Mouse (Mus musculus): ENCODE data around the gene Cpox. TPM values are rescaled to one million over a fixed set of nuclear protein-coding genes. Genes with fewer than 3 reads are reported as not detected.
"Not testable (repeated sequence)": the region's sequence is repeated elsewhere in the genome, so short reads cannot be mapped to it uniquely, and the experiment has no call there.

Cpox gene
- total RNA-seq, 1 experiment from 2014 or later = 38.5 TPM

DNA sequence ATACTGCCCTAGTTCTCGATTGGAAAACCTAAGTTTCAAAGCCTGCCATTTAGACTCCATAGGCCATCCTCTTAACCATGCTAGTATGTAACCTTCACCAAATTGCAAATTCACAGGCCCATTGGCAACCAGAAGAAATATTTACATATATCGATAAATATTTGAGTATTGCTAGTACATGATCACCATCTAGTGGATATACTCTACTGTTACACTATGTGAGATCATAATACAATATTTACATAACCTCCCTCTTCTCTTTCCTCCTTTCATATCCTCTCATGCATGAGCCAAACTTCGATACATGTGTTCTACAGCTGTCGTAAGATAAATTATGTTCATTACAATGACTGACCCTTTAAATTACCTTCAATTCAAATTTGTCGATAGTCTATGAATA lies 7.1 kb upstream of the Cpox start:
- ATAC-seq (replicated peaks in 1 of 2; ENCODE audit: insufficient read depth in 1 of 2, low FRiP score in 2 of 2, low TSS enrichment in 1 of 2, low read depth in 1 of 2, poor library complexity in 2 of 2, severe bottlenecking in 2 of 2) = peak; percentile 75 to 86

DNA sequence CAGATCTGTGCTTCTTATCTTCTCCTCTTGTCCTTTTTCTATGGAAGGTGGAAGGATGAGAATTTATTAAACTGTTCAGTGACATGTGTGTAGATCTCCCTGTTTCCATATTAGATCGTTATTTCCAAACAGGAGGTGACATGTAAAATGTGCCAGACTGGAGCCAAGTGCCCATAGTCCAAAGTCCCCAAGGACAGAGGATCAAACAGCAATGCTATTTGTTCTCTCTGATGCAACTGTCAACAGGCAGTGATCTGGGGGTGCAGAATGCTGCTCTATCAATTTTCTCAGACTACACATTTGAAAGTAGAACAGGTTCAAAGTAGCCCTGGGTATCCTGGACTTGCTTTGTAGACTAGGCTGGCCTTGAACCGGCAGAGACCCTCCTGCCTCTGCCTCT lies 6.3 kb upstream of the Cpox start:
- no peak for ATAC-seq (replicated peaks in 1 of 2; ENCODE audit: insufficient read depth in 1 of 2, low FRiP score in 2 of 2, low TSS enrichment in 1 of 2, low read depth in 1 of 2, poor library complexity in 2 of 2, severe bottlenecking in 2 of 2)

DNA sequence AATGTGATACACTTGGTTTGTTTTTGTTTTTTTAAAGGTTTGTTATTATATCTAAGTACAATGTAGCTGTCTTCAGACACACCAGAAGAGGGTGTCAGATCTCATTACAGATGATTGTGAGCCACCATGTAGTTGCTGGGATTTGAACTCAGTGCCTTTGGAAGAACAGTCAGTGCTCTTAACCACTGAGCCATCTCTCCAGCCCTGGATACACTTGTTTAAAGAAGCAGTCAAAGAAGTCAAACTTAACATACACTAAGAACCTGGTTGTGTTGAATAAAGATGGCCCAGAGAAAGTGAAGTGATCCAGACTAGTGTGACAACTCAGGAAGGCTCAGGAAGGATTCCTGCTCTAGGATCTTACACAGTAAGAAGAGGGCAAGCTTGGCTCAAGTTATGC lies 5.0 kb upstream of the Cpox start:
- ATAC-seq (replicated peaks in 1 of 2; ENCODE audit: insufficient read depth in 1 of 2, low FRiP score in 2 of 2, low TSS enrichment in 1 of 2, low read depth in 1 of 2, poor library complexity in 2 of 2, severe bottlenecking in 2 of 2) = not testable (repeated sequence)

DNA sequence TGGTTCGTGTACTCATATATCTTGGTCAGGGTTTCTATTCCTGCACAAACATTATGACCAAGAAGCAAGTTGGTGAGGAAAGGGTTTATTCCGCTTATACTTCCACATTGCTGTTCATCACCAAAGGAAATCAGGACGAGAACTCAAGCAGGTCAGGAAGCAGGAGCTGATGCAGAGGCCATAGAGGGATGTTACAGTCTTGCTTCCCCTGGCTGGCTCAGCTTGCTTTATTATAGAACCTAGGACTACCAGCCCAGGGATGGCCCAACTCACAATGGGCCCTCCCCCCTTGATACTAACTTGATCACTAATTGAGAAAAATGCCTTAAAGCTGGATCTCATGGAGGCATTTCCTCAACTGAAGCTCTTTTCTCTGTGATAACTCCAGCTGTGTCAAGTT lies 3.4 kb upstream of the Cpox start:
- ATAC-seq (replicated peaks in 1 of 2; ENCODE audit: insufficient read depth in 1 of 2, low FRiP score in 2 of 2, low TSS enrichment in 1 of 2, low read depth in 1 of 2, poor library complexity in 2 of 2, severe bottlenecking in 2 of 2) = not testable (repeated sequence)

DNA sequence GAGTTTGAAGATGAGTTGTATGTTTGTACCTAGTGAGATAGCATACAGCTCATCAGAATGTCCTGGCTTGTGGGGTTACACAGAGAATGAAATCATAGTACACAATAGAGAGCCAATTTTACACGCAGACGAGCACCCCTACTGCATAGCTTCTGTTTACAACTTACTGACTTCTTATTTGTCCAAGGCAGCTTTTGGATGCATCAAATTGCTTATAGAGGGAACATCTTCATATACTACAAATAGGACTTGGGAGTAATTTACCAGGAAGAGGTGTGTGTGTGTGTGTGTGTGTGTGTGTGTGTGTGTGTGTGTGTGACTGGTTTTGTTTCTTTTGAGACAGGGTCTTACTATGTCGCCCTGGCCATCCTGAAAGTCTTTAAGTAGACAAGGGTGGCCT lies 1.5 kb upstream of the Cpox start:
- ATAC-seq (replicated peaks in 1 of 2; ENCODE audit: insufficient read depth in 1 of 2, low FRiP score in 2 of 2, low TSS enrichment in 1 of 2, low read depth in 1 of 2, poor library complexity in 2 of 2, severe bottlenecking in 2 of 2) = no peak

DNA sequence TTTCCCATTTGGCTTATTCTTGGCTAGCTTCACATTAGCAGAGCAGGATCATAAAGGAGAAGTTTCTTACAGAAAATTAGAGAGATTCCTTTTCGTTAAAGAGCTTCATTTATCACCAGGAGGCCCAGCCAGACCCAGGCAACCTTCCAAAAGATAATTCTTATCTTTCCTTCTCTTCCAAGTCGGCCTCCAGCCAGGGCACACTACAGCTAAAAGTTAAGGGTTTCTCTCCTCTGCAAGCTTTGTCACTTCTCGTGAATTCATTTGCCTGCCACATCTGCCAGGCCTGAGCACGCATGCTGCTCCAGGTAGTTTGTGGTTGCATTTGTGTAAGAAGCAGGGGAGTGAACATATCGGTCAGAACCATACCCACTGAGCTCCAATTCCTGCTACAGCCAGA lies 828 bp upstream of the Cpox start:
- ATAC-seq (replicated peaks in 1 of 2; ENCODE audit: insufficient read depth in 1 of 2, low FRiP score in 2 of 2, low TSS enrichment in 1 of 2, low read depth in 1 of 2, poor library complexity in 2 of 2, severe bottlenecking in 2 of 2) = no peak

DNA sequence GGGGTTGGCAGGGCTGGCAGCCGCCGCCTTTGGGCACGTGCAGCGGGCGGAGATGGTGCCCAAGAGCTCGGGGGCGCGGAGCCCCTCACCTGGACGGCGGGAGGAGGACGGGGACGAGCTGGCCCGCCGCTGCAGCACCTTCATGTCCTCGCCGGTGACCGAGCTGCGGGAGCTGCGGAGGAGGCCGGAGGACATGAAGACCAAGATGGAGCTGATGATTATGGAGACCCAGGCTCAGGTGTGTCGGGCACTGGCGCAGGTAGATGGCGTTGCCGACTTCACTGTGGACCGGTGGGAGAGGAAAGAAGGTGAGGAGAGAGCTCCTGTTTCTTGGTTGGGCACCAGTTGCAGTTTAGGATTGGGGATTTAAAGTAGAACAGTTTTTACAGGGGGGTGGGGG lies 551 bp downstream of the Cpox start:
- ATAC-seq (replicated peaks in 1 of 2; ENCODE audit: insufficient read depth in 1 of 2, low FRiP score in 2 of 2, low TSS enrichment in 1 of 2, low read depth in 1 of 2, poor library complexity in 2 of 2, severe bottlenecking in 2 of 2) = no peak

DNA sequence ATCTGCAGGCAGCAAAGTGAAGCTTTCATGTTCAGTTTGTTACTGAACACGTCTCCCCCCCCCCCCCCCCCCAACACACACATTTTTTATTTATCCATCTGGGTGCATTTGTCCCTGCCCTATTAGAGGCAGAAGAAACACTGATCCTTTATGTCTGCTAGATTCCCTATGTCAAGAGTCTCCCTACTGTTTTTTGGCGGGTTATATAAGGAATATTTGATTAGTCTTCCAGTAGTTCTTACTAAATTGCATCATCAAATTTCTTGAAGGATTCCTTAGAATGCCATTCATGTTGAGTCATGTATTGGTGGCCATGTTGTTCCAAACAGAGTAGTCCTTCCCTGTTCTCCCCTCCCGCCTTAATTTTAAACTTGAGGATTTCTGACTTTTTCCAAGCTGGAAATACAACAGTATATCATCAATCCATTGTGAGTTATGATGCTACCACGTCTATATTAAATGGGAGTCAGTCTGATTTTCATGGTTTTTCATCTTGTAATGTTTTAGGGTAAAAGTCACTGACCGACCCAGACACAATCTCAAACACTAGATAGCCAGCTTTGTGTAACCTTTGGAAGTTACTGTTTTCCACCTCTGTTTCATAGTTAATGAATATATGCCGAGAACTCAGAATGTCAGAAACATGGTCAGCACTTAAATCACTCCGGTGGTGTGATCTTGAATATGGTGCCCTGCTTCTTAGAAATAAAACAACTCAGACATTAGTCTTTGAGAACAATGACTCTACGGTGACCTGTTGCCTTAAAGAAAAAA lies 1.3 kb downstream of the Cpox start:
- no peak for ATAC-seq (replicated peaks in 1 of 2; ENCODE audit: insufficient read depth in 1 of 2, low FRiP score in 2 of 2, low TSS enrichment in 1 of 2, low read depth in 1 of 2, poor library complexity in 2 of 2, severe bottlenecking in 2 of 2)

DNA sequence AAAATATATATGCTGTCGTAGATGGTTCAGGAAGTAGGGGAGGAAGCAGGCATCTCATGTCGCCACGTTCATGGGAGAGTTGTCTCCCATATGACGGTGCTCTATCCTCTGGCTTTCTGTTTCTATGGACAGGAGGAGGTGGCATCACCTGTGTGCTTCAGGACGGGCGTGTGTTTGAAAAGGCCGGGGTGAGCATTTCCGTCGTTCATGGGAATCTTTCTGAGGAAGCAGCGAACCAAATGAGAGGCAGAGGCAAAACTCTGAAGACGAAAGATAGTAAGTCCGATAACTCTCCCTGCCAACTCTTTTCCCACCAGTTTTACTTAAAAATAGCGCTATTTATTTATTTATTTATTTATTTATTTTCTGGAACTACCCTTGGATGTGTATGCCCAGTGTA lies 2.3 kb downstream of the Cpox start:
- no peak for ATAC-seq (replicated peaks in 1 of 2; ENCODE audit: insufficient read depth in 1 of 2, low FRiP score in 2 of 2, low TSS enrichment in 1 of 2, low read depth in 1 of 2, poor library complexity in 2 of 2, severe bottlenecking in 2 of 2)

DNA sequence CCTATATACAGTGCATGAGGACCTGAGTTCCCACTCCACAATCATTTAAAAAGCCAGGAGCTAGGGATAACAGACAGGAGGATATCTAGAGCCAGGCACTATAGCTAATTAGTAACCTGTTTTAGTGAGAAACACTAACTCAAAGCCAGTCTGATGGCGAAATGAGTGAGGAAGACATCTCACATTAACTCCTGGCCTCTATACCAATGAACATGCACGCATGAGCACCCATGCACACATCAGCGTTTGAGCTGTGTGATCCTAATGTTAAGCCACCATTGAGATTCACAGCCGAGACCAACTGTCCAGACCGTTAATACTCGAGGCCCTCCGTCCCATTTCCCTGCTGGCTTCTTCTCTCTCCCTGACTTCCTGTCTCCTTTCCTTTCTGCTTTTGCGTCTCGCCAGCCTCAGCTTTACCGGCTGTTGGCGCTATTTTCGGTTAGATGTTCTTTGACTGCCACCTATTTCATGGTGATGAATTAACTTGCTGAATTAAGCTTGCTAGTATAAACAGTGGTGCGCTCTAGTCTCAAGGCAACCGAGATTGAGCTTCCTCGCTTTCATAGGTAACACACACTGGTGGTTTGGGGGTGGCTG lies 3.8 kb downstream of the Cpox start:
- ATAC-seq (replicated peaks in 1 of 2; ENCODE audit: insufficient read depth in 1 of 2, low FRiP score in 2 of 2, low TSS enrichment in 1 of 2, low read depth in 1 of 2, poor library complexity in 2 of 2, severe bottlenecking in 2 of 2) = no peak

DNA sequence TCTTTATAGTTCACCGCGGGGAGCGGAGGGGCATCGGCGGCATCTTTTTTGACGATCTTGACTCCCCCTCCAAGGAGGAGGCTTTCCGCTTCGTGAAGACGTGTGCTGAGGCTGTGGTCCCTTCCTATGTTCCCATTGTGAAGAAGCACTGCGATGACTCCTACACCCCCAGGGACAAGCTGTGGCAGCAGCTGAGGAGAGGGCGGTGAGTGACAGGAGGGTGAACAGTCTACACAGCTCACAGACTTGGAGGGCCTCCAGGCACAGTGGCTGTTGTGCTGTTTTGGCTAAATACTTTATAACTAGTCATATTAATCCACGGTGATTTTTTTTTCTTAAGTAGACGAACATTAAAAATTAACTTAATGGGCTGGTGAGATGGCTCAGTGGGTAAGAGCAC lies 5.2 kb downstream of the Cpox start:
- no peak for ATAC-seq (replicated peaks in 1 of 2; ENCODE audit: insufficient read depth in 1 of 2, low FRiP score in 2 of 2, low TSS enrichment in 1 of 2, low read depth in 1 of 2, poor library complexity in 2 of 2, severe bottlenecking in 2 of 2)

DNA sequence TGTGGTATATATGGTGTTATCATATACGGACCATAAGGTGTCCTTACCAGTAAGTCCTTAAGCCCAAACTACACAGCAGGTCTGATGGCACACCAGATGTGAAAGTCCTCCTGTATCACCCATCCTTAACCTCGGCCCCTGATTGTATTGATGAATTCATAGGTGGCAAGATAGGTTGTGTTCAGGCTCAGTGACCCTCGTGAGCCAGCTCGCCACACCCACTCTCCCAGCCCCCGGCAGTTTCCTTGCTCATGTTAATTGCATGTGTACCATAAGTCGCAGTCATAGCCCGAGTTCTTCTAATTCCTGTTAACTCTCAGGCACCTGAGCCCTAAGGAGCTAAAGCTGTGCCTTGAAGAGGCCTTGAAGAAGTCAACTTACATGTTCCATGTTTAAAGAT lies 6.1 kb downstream of the Cpox start:
- ATAC-seq (replicated peaks in 1 of 2; ENCODE audit: insufficient read depth in 1 of 2, low FRiP score in 2 of 2, low TSS enrichment in 1 of 2, low read depth in 1 of 2, poor library complexity in 2 of 2, severe bottlenecking in 2 of 2) = no peak

DNA sequence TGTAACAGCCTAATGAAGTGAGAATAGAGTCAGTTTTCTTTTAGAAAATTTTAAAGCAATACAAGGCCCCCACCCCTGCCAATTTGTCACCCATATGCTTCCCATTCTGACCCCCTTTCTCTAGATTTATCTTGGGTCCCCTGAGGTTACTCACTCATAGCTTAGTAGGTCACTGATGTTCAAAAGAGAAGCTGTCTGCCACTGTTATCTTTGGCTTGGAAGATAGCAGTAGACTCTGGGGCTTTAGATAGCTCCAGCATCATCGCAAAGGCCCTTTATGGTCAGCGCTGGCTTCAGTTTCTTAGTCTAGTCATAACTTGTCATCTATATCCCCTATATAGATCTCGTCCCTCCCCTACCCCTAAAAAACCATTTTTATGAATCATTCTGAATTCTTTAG lies 6.5 kb downstream of the Cpox start:
- ATAC-seq (replicated peaks in 1 of 2; ENCODE audit: insufficient read depth in 1 of 2, low FRiP score in 2 of 2, low TSS enrichment in 1 of 2, low read depth in 1 of 2, poor library complexity in 2 of 2, severe bottlenecking in 2 of 2) = no peak

DNA sequence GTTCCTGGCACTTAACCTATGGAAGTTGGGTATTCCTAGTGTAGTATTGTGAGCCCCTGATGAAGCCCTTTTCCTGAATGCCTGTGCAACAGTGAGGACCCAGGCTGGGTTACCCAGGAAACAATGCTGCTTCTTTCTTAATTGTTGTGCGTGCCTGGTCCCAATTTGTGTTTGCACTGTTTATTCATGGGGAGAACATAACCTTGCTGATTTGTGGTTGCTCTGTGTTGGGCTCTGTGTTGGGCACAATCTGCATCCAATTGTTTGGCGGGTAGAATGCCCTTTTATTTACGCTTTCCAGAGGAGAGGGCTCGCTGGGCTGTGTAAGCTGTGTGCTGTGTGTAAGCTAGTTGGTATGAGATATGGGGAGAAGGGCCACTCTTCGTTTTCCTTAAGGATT lies 7.4 kb downstream of the Cpox start:
- ATAC-seq (replicated peaks in 1 of 2; ENCODE audit: insufficient read depth in 1 of 2, low FRiP score in 2 of 2, low TSS enrichment in 1 of 2, low read depth in 1 of 2, poor library complexity in 2 of 2, severe bottlenecking in 2 of 2) = no peak

DNA sequence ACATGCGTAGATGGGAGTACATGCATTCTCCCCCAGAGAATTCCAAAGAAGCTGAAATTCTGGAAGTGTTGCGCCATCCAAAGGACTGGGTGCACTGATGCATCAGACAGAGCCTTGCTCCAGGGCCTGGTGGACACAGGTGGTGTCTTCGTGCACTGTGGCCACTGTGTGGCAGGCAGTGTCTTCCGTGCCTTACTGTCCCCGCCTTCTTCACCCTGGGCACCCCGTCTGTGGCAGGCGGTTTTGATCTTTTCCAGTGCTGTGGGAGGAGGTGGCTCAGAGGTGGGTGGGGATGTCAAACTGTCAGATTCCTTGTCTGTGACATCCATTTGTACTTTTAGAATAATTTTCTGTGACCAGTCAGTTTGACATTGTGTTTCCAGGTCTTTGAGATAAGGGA lies 8.6 kb downstream of the Cpox start:
- peak in 1 of 2 experiments; percentile 53; a peak in 1 of 4 replicates for ATAC-seq (replicated peaks in 1 of 2; ENCODE audit: insufficient read depth in 1 of 2, low FRiP score in 2 of 2, low TSS enrichment in 1 of 2, low read depth in 1 of 2, poor library complexity in 2 of 2, severe bottlenecking in 2 of 2)

DNA sequence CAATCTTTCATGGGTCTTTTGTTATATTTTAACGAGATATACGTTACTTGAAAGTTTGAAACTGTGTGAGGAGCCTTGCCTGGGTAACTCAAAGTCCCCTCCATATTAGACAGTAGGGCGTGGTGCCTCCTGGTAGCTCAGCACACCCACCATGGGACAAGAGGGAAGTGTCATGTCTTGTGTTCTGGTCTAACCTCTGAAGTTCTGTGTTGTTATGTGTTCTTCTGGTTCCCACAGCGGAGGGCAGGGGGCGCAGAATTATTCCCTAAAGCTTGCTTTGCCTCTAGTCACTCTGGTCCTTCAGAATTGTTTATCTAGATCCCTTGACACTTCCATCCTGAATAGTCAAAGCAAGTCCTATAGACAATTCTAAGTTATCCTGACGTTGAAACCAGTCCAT lies 12.0 kb downstream of the Cpox start:
- no peak for ATAC-seq (replicated peaks in 1 of 2; ENCODE audit: insufficient read depth in 1 of 2, low FRiP score in 2 of 2, low TSS enrichment in 1 of 2, low read depth in 1 of 2, poor library complexity in 2 of 2, severe bottlenecking in 2 of 2)

DNA sequence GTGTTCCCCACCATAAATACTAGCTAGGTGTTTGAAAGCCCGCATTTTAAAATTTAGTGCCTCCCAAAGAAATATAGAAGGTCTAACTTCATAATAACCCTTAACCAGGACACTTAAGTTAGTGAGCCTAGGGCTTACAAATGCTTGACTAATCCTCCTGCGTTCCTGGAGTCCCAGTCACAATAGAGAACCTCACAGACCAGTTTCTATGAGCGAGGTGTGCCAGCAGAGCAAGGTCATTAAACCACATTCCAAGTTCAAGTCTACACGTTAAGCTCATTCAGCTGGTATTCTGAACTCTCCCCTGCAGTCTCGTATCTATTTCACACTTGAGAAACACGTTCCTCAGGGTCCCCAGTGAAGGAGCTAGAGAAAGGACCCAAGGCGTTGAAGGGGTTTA lies 12.8 kb downstream of the Cpox start:
- ATAC-seq (replicated peaks in 1 of 2; ENCODE audit: insufficient read depth in 1 of 2, low FRiP score in 2 of 2, low TSS enrichment in 1 of 2, low read depth in 1 of 2, poor library complexity in 2 of 2, severe bottlenecking in 2 of 2) = no peak

DNA sequence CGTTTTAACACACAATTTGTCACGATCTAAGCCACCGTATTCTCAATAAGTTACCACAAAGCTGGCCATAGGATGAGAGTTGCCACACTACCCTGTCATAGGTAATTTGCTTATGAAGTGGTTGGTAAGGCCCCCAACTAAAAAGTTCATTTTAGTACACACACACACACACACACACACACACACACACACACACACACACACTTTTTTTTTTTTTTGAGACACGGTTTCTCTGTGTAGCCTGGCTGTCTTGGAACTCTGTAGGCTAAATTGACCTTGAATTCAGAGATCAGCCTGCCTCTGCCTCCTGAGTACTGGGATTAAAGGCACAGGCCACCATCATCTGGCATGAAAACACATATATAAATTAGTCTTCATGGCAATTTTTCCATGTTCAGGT lies 13.8 kb downstream of the Cpox start:
- ATAC-seq (replicated peaks in 1 of 2; ENCODE audit: insufficient read depth in 1 of 2, low FRiP score in 2 of 2, low TSS enrichment in 1 of 2, low read depth in 1 of 2, poor library complexity in 2 of 2, severe bottlenecking in 2 of 2) = no peak

DNA sequence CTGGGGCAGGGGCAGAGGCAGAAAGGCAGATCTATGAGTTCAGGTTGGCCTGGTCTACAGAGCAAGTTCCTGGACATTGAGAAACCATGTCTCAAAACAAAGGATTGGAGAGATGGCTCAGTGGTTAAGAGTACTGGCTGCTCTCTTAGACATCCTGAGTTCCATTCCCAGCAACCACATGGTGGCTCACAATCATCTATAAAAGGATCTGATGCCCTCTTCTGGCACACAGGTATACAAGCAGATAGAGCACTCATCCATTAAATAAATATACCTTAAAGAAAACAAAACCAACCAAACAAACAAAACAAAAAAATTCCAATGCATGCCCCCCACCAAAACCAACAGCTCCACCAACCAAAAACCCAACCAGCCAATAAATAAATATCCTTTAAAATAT lies 14.4 kb downstream of the Cpox start:
- no peak for ATAC-seq (replicated peaks in 1 of 2; ENCODE audit: insufficient read depth in 1 of 2, low FRiP score in 2 of 2, low TSS enrichment in 1 of 2, low read depth in 1 of 2, poor library complexity in 2 of 2, severe bottlenecking in 2 of 2)
